Mouse (Mus musculus) heart, adult 9 months (tissue): ENCODE measurements around the gene Trpv1.

Experiments used
- DNase-seq, 2 experiments: peaks; one replicate each; pipeline ENCODE4 v3.0.0; 2022; ENCODE audit warnings: low spot score in 2 of 2

Gene Trpv1

GRCm38 (mm10) chr11:73233992-73234391 lies at the start of gene Trpv1:
Gene Trpv1, plus strand, starts transcription at chr11:73234292.
- DNase-seq, result no peak

DNA sequence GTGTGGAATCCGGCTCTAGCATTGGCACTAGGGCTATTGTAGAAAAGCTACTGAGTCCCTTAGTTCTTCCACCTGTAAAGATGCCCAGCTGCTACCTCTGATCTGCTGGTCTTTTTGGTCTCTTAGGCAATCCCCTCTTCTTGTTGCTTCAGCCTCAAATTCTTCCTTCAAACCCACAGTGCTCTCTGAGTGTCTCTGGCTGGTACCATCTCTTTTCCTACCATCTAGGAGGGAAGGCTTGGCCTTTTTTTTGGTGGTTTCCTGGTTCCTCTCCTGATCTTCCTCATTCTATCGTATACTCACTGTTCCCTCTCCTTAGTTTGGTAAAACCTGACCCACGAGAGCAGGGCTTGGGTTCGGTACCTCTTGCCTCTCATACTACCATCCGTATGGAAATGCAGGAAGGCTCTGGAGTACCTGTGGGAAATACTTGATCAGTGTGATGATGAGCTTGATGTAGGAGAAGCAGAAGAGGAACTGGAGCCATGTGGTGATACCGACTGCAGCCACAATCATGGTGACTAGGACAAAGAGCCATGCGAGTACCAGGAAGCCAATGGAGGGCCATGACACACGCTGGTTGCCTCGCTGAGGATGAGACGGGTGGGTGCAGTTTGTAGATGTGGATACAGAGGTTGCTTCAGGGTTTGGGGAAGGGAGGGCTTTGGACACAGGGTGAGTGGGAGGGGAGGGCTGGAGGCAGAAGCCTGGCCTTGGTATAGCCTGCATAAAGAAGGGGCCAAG lies 48.0 kb upstream of the Trpv1 start:
- DNase-seq, result no peak

GRCm38 (mm10) chr11:73187231-73187630 lies 46.9 kb upstream of the Trpv1 start:
- DNase-seq, result no peak

- peak in 1 of 2 experiments; percentile 48 for DNase-seq
Observed at GRCm38 (mm10) chr11:73193047-73193446, 41.0 kb upstream of the Trpv1 start.

DNA sequence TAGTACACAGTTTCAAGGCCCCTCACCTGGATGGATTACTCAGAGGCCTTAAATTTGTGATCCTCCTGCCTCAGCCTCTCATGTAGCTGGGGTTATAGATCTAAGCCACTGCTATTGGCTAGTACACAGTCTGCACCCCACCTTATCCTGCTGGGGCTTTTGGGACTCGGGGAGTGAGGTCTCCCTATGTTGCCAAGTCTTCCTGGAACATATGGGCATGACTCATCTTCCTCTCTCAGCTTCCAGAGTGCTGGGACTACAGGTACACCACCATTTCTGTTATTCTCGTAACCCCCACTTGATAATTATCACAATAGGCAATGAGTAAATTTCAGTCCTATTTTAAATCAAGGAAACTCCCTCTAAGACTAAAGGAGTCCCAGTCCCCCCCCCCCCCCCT lies 39.6 kb upstream of the Trpv1 start:
- no peak for DNase-seq

DNA sequence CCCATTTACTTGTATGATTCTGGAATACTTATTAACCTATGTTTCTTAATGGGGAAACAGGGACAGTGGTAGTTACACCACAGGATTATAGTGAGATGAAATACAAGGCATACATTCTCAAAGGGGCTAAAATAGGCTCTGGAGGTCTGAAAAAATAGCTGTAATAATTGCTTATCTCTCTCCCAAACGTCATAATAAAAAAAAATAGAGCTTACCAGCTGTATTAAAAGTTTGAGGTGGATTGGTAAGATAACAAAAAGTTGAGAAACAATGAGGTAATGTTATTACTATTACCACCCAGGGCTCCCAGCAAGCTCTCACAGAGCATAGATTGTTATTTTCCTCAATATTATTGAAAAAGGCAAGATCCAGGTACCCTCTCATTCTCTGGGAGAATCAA lies 35.9 kb upstream of the Trpv1 start:
- no peak for DNase-seq

GRCm38 (mm10) chr11:73198603-73199229 lies 35.4 kb upstream of the Trpv1 start, which contains the start of gene Ctns:
Gene Ctns, minus strand, starts transcription at chr11:73199042.
- peak; percentile 90 to 96 for DNase-seq

GRCm38 (mm10) chr11:73199230-73199712 lies 34.8 kb upstream of the Trpv1 start, which contains the start of gene Shpk:
Gene Shpk, plus strand, starts transcription at chr11:73199460.
- peak; percentile 96 for DNase-seq

- DNase-seq, result peak in 1 of 2 experiments; percentile 28
Observed at GRCm38 (mm10) chr11:73199879-73200278, 34.2 kb upstream of the Trpv1 start.

GRCm38 (mm10) chr11:73201021-73201420 lies 33.1 kb upstream of the Trpv1 start:
- DNase-seq, result no peak

GRCm38 (mm10) chr11:73201597-73201996 lies 32.5 kb upstream of the Trpv1 start:
- peak; percentile 21 to 44 for DNase-seq

DNA sequence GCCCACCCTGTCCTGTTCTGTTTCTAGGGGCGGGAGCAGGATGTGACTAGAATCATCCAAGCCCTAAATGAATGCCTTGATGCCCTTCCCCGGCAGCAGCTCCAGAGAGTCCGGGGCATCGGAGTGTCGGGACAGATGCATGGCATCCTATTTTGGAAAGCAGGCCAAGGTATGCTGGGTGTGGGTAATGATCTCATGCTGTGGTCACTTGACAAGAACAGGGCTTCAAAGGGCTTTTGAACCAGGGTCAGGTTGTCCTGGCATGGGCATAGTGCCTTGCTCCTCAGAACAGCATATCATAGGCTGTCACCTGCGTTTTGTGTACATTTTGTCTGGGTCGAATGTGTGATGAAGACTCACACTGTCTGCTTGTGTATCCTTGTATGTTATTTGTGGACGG lies 30.2 kb upstream of the Trpv1 start:
- DNase-seq, result peak in 1 of 2 experiments; percentile 7

DNA sequence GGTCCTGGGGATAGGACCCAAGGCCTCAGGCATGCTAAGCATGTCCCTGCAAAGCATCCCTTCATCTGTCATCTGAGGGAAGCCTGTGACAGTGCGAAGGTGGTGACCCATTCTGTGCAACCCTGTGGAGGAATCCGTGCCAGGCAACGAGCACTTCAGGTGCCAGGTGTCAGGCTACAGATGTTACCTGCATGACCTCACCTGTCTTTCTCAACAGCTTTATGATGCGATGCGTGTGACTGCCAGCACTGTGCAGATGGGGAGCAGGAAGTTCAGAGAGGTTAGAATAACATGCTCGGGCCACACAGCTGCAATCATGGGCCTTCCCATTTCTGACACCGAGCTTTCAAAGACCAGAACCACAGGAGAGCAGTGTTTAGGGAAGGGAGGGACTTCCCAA lies 28.9 kb upstream of the Trpv1 start:
- no peak for DNase-seq

GRCm38 (mm10) chr11:73207621-73208020 lies 26.5 kb upstream of the Trpv1 start:
- DNase-seq, result no peak

DNA sequence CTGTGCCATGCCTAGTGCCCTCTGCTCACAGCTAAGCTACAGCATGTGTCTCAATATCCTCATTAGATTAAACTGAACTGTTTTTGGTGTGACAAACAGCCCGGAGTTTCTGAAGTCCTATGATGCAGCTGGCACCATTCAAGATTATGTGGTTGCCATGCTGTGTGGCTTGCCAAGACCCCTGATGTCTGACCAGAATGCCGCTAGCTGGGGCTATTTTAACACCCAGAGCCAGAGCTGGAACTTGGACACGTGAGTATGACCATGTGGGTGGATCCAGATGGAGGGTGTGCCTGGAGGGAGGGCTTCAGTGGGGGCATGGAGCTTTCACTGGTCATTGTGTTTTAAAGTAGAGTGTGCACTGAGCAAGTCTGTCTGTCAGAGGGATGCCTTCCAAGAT lies 20.1 kb upstream of the Trpv1 start:
- no peak for DNase-seq

DNA sequence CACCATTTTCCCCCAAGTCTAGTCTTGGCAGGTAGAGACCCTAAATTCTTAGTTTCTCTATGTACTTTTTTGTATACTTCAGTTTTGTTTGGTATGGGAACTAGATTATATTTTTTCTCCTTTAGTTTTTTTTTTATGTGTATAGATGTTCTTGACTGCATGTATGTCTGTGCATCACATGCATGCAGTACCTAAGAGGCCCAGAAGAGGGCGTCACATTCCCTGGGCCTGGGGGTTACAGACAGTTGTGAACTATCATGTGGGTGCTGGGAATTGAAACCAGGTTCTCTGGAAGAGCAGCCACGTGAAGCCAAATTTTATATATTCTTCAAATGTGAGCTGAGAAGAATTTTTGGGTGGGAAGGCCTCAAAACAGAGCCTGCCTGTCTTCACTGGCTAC lies 14.4 kb upstream of the Trpv1 start:
- DNase-seq, result no peak

- DNase-seq, result no peak
Observed at GRCm38 (mm10) chr11:73220651-73221050, 13.4 kb upstream of the Trpv1 start.

GRCm38 (mm10) chr11:73222846-73223245 lies 11.2 kb upstream of the Trpv1 start:
- DNase-seq, result no peak

GRCm38 (mm10) chr11:73223966-73224365 lies 10.1 kb upstream of the Trpv1 start:
- peak in 1 of 2 experiments; percentile 13 for DNase-seq

DNA sequence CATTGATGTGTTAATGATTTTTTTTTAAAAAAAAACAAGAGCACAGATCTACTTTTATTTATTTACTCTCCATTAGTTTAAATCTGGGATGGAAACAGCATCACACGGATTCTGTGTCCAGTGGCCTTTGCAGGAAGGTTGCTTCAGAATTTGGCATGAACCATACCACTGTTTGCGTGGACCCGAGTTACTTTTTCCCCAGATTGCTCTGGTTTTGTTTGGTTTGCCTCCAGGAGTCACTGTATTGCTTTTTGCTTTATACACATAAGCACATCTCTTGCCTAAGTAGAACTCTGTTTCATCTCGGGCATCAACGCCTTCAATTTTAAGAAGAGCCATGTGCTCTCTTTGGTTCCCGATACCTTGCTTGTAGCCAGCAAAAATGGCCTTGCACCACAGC lies 8.2 kb upstream of the Trpv1 start:
- no peak for DNase-seq

DNA sequence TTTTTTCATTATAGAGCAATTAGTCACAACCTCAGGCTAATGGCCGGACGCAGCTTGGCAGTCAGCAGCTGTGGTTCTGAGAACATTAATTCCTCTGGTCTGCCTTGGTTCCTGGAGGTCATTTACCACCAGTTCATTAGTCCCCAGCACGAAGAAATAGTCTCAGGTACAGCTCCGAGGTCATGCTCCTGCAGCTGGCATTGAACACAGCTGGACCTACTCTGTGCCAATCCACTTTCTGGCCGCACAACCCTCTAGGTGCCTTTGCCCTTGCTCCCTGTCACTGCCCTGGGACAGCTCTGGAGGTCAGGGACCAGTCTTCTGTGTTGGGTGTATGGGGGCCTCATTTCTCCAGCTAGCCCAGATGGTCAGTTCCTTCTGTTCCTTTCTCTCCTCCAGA lies 5.2 kb upstream of the Trpv1 start:
- DNase-seq, result no peak

- no peak for DNase-seq
Observed at GRCm38 (mm10) chr11:73230081-73230480, 4.0 kb upstream of the Trpv1 start.

DNA sequence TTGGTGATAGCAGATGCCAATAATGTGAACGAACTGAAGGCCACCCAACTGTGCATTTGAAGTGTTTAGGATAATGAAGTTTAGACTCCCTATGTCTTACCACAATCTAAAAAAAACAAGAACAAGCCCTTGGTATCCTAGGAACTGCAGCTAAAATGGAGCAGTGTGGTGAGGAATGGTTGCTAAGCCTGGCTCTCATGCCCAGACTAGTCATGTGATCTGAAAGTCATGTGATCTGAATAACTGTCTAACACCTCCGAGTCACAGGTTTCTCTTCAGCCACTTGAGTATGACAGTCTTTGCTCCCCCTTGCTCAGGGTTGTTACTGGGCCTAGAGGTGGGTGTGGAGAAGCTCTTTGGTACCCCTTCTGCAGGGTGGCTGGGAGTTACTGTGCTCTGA lies 1.6 kb upstream of the Trpv1 start:
- DNase-seq, result no peak
